Mouse (Mus musculus) ES-E14 (cell line): Measurements from ENCODE around the gene Inpp4b. TPM values are rescaled to one million over a fixed set of nuclear protein-coding genes. Genes with fewer than 3 reads are reported as not detected.

Experiments
- DNase-seq: peaks from one replicate; pipeline ENCODE4 v3.0.0-alpha.2; 2013; ENCODE audit warnings: low read depth, low spot score
- H3K27ac ChIP-seq: 2 replicates; pipeline ENCODE4 v1.5.1; 2012; ENCODE audit warnings: low read depth, mild to moderate bottlenecking, low read length, moderate library complexity, mixed read lengths; ENCODE audit not compliant: poor library complexity, insufficient read depth, severe bottlenecking
- H3K36me3 ChIP-seq: 2 replicates; pipeline ENCODE4 v1.6.1; 2012; ENCODE audit warnings: mild to moderate bottlenecking, low read length, moderate library complexity, mixed read lengths; ENCODE audit not compliant: control insufficient read depth, poor library complexity, insufficient read depth, severe bottlenecking
- H3K4me1 ChIP-seq, 2 experiments: fragments of 150-350 bp in 1 of 2; sonication (generic) in 1 of 2; 2 replicates each; pipeline ENCODE4 v1.6.1; 2012; ENCODE audit warnings: low read length in 2 of 2, mild to moderate bottlenecking in 1 of 2, mixed read lengths in 1 of 2; ENCODE audit not compliant: control insufficient read depth in 2 of 2, insufficient read depth in 2 of 2, poor library complexity in 1 of 2
- H3K4me3 ChIP-seq, 2 experiments: fragments of 150-350 bp in 1 of 2; sonication (generic) in 1 of 2; 2 replicates each; pipeline ENCODE4 v1.5.1; 2012; ENCODE audit warnings: low read length in 2 of 2, low read depth in 1 of 2, mild to moderate bottlenecking in 1 of 2, mixed read lengths in 1 of 2; ENCODE audit not compliant: insufficient read depth in 1 of 2, poor library complexity in 1 of 2, severe bottlenecking in 1 of 2
- H3K9ac ChIP-seq: 2 replicates; pipeline ENCODE4 v1.6.1; 2012; ENCODE audit warnings: low read depth, mild to moderate bottlenecking, low read length, mixed read lengths; ENCODE audit not compliant: poor library complexity, insufficient read depth, severe bottlenecking
- H3K9me3 ChIP-seq: fragments of 150-350 bp; sonication (generic); 2 replicates; pipeline ENCODE4 v1.6.1; 2012; ENCODE audit warnings: low read depth, mild to moderate bottlenecking, low read length; ENCODE audit not compliant: control insufficient read depth, insufficient read depth
- CHD2 ChIP-seq: IDR thresholded peaks from 2 replicates; pipeline ENCODE4 v1.6.1; 2014; ENCODE audit warnings: mild to moderate bottlenecking, low read depth, low read length, inconsistent platforms
- HCFC1 ChIP-seq: IDR thresholded peaks from 2 replicates; pipeline ENCODE4 v1.6.1; 2012; ENCODE audit warnings: low read length, inconsistent platforms, borderline replicate concordance; ENCODE audit not compliant: insufficient read depth
- MAFK ChIP-seq: IDR thresholded peaks from 2 replicates; pipeline ENCODE4 v1.6.1; 2014; ENCODE audit warnings: mild to moderate bottlenecking, low read depth, low read length, inconsistent platforms; ENCODE audit not compliant: insufficient read depth
- ZC3H11A ChIP-seq: IDR thresholded peaks from 2 replicates; pipeline ENCODE4 v1.6.1; 2012; ENCODE audit warnings: low read depth, mild to moderate bottlenecking, inconsistent platforms, low read length, borderline replicate concordance
- ZNF384 ChIP-seq: IDR thresholded peaks from 2 replicates; pipeline ENCODE4 v1.6.1; 2012; ENCODE audit warnings: low read depth, low read length, inconsistent platforms
- in situ Hi-C, 2 experiments: fragments of 600-800 bp; cut with MboI; formaldehyde crosslinking; loops; one replicate each; pipeline ENCODE4 v1.15.1; 2025; ENCODE audit warnings: low sequenced_read_pairs in 2 of 2, inconsistent platforms in 1 of 2; ENCODE audit not compliant: unreplicated experiment in 2 of 2
- total RNA-seq: library from RNA; depleted of rRNA; stranded (reverse); fragments of 300-350 nt; gene quantifications from 2 replicates; pipeline ENCODE4 v1.2.3, GENCODE M21; 2012

Gene Inpp4b
- total RNA-seq, 1 experiment = 0.98 TPM

- Histone ChIP-seq H3K4me3 (no peak overlapping the region), H3K27ac (no peak overlapping the region), H3K9ac (no peak overlapping the region), H3K36me3 (no peaks in the 10 kb centered on the region), H3K4me1 (no peaks in the 10 kb centered on the region), H3K9me3 (no peaks in the 10 kb centered on the region)
- in situ Hi-C loops = no loop called here
- TF ChIP-seq MAFK (no peak), HCFC1 (no peak), ZC3H11A (no peak), ZNF384 (no peak), CHD2 (no peak)
- no peak for DNase-seq
Measured at GRCm38 (mm10) chr8:81572319-81573104, 230.2 kb downstream of the Inpp4b start.

GRCm38 (mm10) chr8:81575268-81575917, 233.0 kb downstream of the Inpp4b start:
- DNase-seq = no peak
- no peaks in the 10 kb centered on the region for H3K36me3 ChIP-seq
- in situ Hi-C loops = no loop called here
- H3K9ac ChIP-seq = no peak overlapping the region
- no peaks in the 10 kb centered on the region for H3K9me3 ChIP-seq
- H3K27ac ChIP-seq = no peak overlapping the region
- H3K4me1 ChIP-seq = no peaks in the 10 kb centered on the region
- TF ChIP-seq ZNF384 = no peak
- TF ChIP-seq CHD2 = no peak
- no peak for TF ChIP-seq ZC3H11A
- TF ChIP-seq MAFK = no peak
- TF ChIP-seq HCFC1 = no peak
- H3K4me3 ChIP-seq = no peak overlapping the region

- H3K9ac ChIP-seq = no peak overlapping the region
- no peaks in the 10 kb centered on the region for H3K9me3 ChIP-seq
- TF ChIP-seq ZNF384 (no peak), MAFK (no peak), ZC3H11A (no peak), HCFC1 (no peak), CHD2 (no peak)
- no peak overlapping the region for H3K27ac ChIP-seq
- no peak for DNase-seq
- no peak overlapping the region for H3K4me3 ChIP-seq
- H3K36me3 ChIP-seq = no peaks in the 10 kb centered on the region
- in situ Hi-C loops = no loop called here
- H3K4me1 ChIP-seq = no peaks in the 10 kb centered on the region
Measured at GRCm38 (mm10) chr8:81578951-81579350, 236.6 kb downstream of the Inpp4b start.

- Histone ChIP-seq H3K9ac (no peak overlapping the region), H3K27ac (no peak overlapping the region), H3K36me3 (no peaks in the 10 kb centered on the region), H3K4me3 (no peak overlapping the region), H3K4me1 (no peaks in the 10 kb centered on the region), H3K9me3 (no peaks in the 10 kb centered on the region)
- DNase-seq = no peak
- in situ Hi-C loops = no loop called here
- TF ChIP-seq HCFC1 = no peak
- no peak for TF ChIP-seq ZNF384
- no peak for TF ChIP-seq MAFK
- TF ChIP-seq ZC3H11A = no peak
- TF ChIP-seq CHD2 = no peak
Measured at GRCm38 (mm10) chr8:81581817-81582437, 239.6 kb downstream of the Inpp4b start.
